Comparison of ENCODE assay signal across 19 mouse cellular contexts in the genomic region with DNA sequence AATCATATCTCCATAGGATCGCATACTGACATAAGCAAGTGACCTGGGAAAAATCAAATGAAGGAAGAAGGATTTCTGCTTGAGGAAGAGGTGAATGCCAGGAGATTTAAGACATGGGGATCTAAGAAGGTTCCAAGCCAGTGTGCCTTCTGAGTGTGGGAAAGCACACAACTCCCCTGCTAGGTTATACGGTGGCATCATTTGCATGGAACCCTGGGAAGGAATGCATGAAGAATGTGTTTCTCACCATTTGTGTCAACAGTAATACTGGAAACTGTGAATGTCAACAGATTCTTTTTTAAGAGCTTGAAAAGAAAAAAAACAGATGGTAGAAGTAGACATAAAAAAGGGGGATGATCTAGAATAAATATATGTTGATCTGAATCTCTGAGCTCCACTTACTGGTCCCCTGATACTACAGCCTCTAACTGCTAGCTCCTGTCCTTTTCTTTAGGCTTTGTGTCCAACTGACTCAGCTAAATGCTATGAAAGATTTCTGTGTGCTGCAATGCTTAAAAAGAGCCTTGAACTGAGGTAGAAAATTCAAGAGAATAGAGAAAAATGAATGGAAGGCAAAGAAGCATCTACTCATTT.
DNase-seq lines count a peak whose midpoint lies in the region; ATAC-seq and TF ChIP-seq lines count a peak whose summit lies in the region.
"Had no signal": no experiment of that assay in that cellular context is flagged by ENCODE, and none has a peak within 500 bp of the region (broad histone marks: within the 10 kb centered on the region; RNA-seq: fewer than 3 reads in every experiment).

No protein-coding gene starts in this region.

- TF ChIP-seq CTCF in Patski (IDR thresholded peaks at IDR 0.05), result no peak
- no peak for TF ChIP-seq CTCF in brain, embryonic 14.5 days (IDR thresholded peaks at IDR 0.05; ENCODE audit: borderline replicate concordance, extremely low read depth, insufficient read depth, insufficient read length)

- no peak for TF ChIP-seq POLR2A in brain, embryonic 14.5 days (IDR thresholded peaks at IDR 0.05; ENCODE audit: borderline replicate concordance, extremely low read depth, insufficient read depth, insufficient read length, poor library complexity, severe bottlenecking)

- POLR2A ChIA-PET in Patski (lab: Charles Lee), result no interaction called here

- ATAC-seq in frontal cortex, adult (ENCODE audit: low TSS enrichment), result peak; percentile 55; the same call in 1 of the 2 replicates
- peak; percentile 74 for ATAC-seq in Patski
- ATAC-seq: forebrain, embryonic 13.5 days; forebrain, embryonic 15.5 days; forebrain, postnatal 0 days had no signal

- no peaks in the 10 kb centered on the region for H3K27me3 ChIP-seq in Patski
- H3K27me3 ChIP-seq: embryonic facial prominence, embryonic 12.5 days; forebrain, embryonic 15.5 days had no signal

- no peak for DNase-seq in frontal cortex, postnatal 10 days (ENCODE audit: low spot score in 2 of 2)
- DNase-seq in Patski (ENCODE audit: low read depth, low spot score), result no peak
- DNase-seq in brain, embryonic 14.5 days (ENCODE audit: low read depth), result peak; percentile 3
- DNase-seq in testis, postnatal 14 days (ENCODE audit: low spot score), result no peak
- DNase-seq in ovary, postnatal 10 days (ENCODE audit: low spot score), result no peak
- DNase-seq in left cerebral cortex, adult 8-10 months (ENCODE audit: low spot score in 2 of 2), result no peak
- DNase-seq: adrenal gland, adult 2 months; adrenal gland, postnatal 10 days; adrenal gland, postnatal 25 days; cerebellum, adult 11 months; cerebellum, adult 18-20 months; cerebellum, adult 8-10 months; cerebellum, postnatal 10 days; cerebellum, postnatal 25 days; forebrain, postnatal 0 days had no signal

- in situ Hi-C loops in Patski (cut with MboI; ENCODE audit: low pct_unique_long_range_greater_than_20kb), result no loop called here

- CTCF ChIA-PET in Patski (lab: Charles Lee), result interaction anchor here (1.4 kb wide), 1 partner anchor 22 kb away, joined by 3 read pairs; no protein-coding TSS in a partner anchor
